21 mouse cellular contexts compared by ENCODE assay signal in genomic region chr3:32939802-32940501, GRCm38 (mm10).
DNase-seq lines count a peak whose midpoint lies in the region; ATAC-seq and TF ChIP-seq lines count a peak whose summit lies in the region.
"Had no signal": no experiment of that assay in that cellular context is flagged by ENCODE, and none has a peak within 500 bp of the region (broad histone marks: within the 10 kb centered on the region; RNA-seq: fewer than 3 reads in every experiment).

No protein-coding gene starts in this region.

- ATAC-seq in embryonic facial prominence, embryonic 11.5 days (replicated peaks; ENCODE audit: insufficient number of reproducible peaks, low FRiP score, low TSS enrichment, low read depth) = 0 out of 2 replicates have a peak, but pooled peaks have one; percentile 34
- ATAC-seq in hindbrain, postnatal 0 days = 0 out of 2 replicates have a peak, but pooled peaks have one; percentile 27
- no peak for ATAC-seq in hindbrain, embryonic 14.5 days (ENCODE audit: low FRiP score)
- peak; percentile 62 for ATAC-seq in liver, embryonic 16.5 days (ENCODE audit: low read depth)
- ATAC-seq in intestine, postnatal 0 days = peak; percentile 47
- ATAC-seq in midbrain, embryonic 11.5 days (ENCODE audit: low FRiP score) = no peak

- H3K4me1 ChIP-seq in embryonic facial prominence, embryonic 11.5 days (ENCODE audit: control insufficient read depth, insufficient read depth, low read length) = no peaks in the 10 kb centered on the region
- no peaks in the 10 kb centered on the region for H3K4me1 ChIP-seq in embryonic facial prominence, embryonic 10.5 days
- H3K4me1 ChIP-seq in hindbrain, postnatal 0 days (ENCODE audit: insufficient read depth, low read length) = no peaks in the 10 kb centered on the region
- H3K4me1 ChIP-seq in hindbrain, embryonic 14.5 days (replicated peaks; ENCODE audit: control insufficient read depth, insufficient read depth, low read length) = no peaks in the 10 kb centered on the region
- H3K4me1 ChIP-seq in liver, embryonic 16.5 days (ENCODE audit: control insufficient read depth, low read depth, low read length) = no peaks in the 10 kb centered on the region
- no peaks in the 10 kb centered on the region for H3K4me1 ChIP-seq in intestine, postnatal 0 days (replicated peaks; ENCODE audit: control insufficient read depth, insufficient read depth, low read length)
- no peaks in the 10 kb centered on the region for H3K4me1 ChIP-seq in midbrain, embryonic 11.5 days (ENCODE audit: control insufficient read depth, insufficient read depth, low read length)
- H3K4me1 ChIP-seq: forebrain, embryonic 10.5 days; hindbrain, embryonic 12.5 days; midbrain, embryonic 12.5 days; neural tube, embryonic 13.5 days had no signal

- H3K4me3 ChIP-seq in embryonic facial prominence, embryonic 11.5 days (ENCODE audit: low read depth, low read length) = no peak overlapping the region
- no peak overlapping the region for H3K4me3 ChIP-seq in embryonic facial prominence, embryonic 10.5 days
- no peak overlapping the region for H3K4me3 ChIP-seq in hindbrain, postnatal 0 days (ENCODE audit: low read length)
- no peak overlapping the region for H3K4me3 ChIP-seq in hindbrain, embryonic 14.5 days (replicated peaks; ENCODE audit: low read length)
- H3K4me3 ChIP-seq in liver, embryonic 16.5 days (ENCODE audit: low read depth, low read length) = no peak overlapping the region
- H3K4me3 ChIP-seq in intestine, postnatal 0 days (ENCODE audit: low read depth, low read length) = no peak overlapping the region
- H3K4me3 ChIP-seq in midbrain, embryonic 11.5 days (ENCODE audit: low read depth, low read length) = no peak overlapping the region
- H3K4me3 ChIP-seq: forebrain, embryonic 10.5 days; gastrocnemius, adult 2 months; hindbrain, embryonic 12.5 days; midbrain, embryonic 12.5 days; neural tube, embryonic 13.5 days had no signal

- 81% methylated on average over 8 of the region's 8 CpGs for WGBS in embryonic facial prominence, embryonic 11.5 days
- 88% methylated on average over 8 of the region's 8 CpGs for WGBS in embryonic facial prominence, embryonic 10.5 days
- 78% methylated on average over 8 of the region's 8 CpGs for WGBS in hindbrain, postnatal 0 days
- 83% methylated on average over 8 of the region's 8 CpGs for WGBS in hindbrain, embryonic 14.5 days
- WGBS in liver, embryonic 16.5 days (ENCODE audit: insufficient replicate concordance) = 54% methylated on average over 8 of the region's 8 CpGs
- 35% methylated on average over 8 of the region's 8 CpGs for WGBS in intestine, postnatal 0 days
- 80% methylated on average over 8 of the region's 8 CpGs for WGBS in midbrain, embryonic 11.5 days

- no peak overlapping the region for H3K4me2 ChIP-seq in embryonic facial prominence, embryonic 11.5 days (ENCODE audit: low read depth, low read length)
- no peak overlapping the region for H3K4me2 ChIP-seq in hindbrain, postnatal 0 days (ENCODE audit: low read depth, low read length)
- no peak overlapping the region for H3K4me2 ChIP-seq in hindbrain, embryonic 14.5 days (replicated peaks)
- H3K4me2 ChIP-seq in liver, embryonic 16.5 days (ENCODE audit: low read depth, low read length) = no peak overlapping the region
- H3K4me2 ChIP-seq in intestine, postnatal 0 days (replicated peaks; ENCODE audit: low read depth) = no peak overlapping the region
- H3K4me2 ChIP-seq in midbrain, embryonic 11.5 days = no peak overlapping the region
- H3K4me2 ChIP-seq: hindbrain, embryonic 12.5 days; midbrain, embryonic 12.5 days; neural tube, embryonic 13.5 days had no signal

- TF ChIP-seq CTCF in hindbrain, postnatal 0 days (IDR thresholded peaks at IDR 0.05; ENCODE audit: low read depth) = no peak
- TF ChIP-seq CTCF in intestine, postnatal 0 days (IDR thresholded peaks at IDR 0.05; ENCODE audit: low read depth) = no peak

- H3K27ac ChIP-seq in embryonic facial prominence, embryonic 11.5 days (replicated peaks; ENCODE audit: low read depth, low read length) = no peak overlapping the region
- H3K27ac ChIP-seq in embryonic facial prominence, embryonic 10.5 days (replicated peaks) = no peak overlapping the region
- H3K27ac ChIP-seq in hindbrain, postnatal 0 days = no peak overlapping the region
- no peak overlapping the region for H3K27ac ChIP-seq in hindbrain, embryonic 14.5 days
- no peak overlapping the region for H3K27ac ChIP-seq in liver, embryonic 16.5 days (ENCODE audit: low read length)
- H3K27ac ChIP-seq in intestine, postnatal 0 days (ENCODE audit: low read depth, low read length) = no peak overlapping the region
- H3K27ac ChIP-seq in midbrain, embryonic 11.5 days (ENCODE audit: low read depth, low read length) = no peak overlapping the region
- H3K27ac ChIP-seq: forebrain, embryonic 10.5 days; gastrocnemius, adult 2 months; hindbrain, embryonic 12.5 days; macrophage; midbrain, embryonic 12.5 days; neural tube, embryonic 13.5 days had no signal

- no peaks in the 10 kb centered on the region for H3K36me3 ChIP-seq in embryonic facial prominence, embryonic 11.5 days (replicated peaks; ENCODE audit: control insufficient read depth, insufficient read depth, low read depth, low read length)
- no peaks in the 10 kb centered on the region for H3K36me3 ChIP-seq in embryonic facial prominence, embryonic 10.5 days (replicated peaks)
- no peaks in the 10 kb centered on the region for H3K36me3 ChIP-seq in hindbrain, postnatal 0 days (ENCODE audit: insufficient read depth, low read length)
- H3K36me3 ChIP-seq in hindbrain, embryonic 14.5 days (replicated peaks; ENCODE audit: control insufficient read depth, insufficient read depth) = no peaks in the 10 kb centered on the region
- no peaks in the 10 kb centered on the region for H3K36me3 ChIP-seq in liver, embryonic 16.5 days (ENCODE audit: control insufficient read depth, insufficient read depth)
- no peaks in the 10 kb centered on the region for H3K36me3 ChIP-seq in intestine, postnatal 0 days (ENCODE audit: control insufficient read depth, insufficient read depth)
- no peaks in the 10 kb centered on the region for H3K36me3 ChIP-seq in midbrain, embryonic 11.5 days (ENCODE audit: control insufficient read depth, insufficient read depth, low read length)
- H3K36me3 ChIP-seq: forebrain, embryonic 10.5 days; hindbrain, embryonic 12.5 days; midbrain, embryonic 12.5 days; neural tube, embryonic 13.5 days had no signal

- no peaks in the 10 kb centered on the region for H3K9me3 ChIP-seq in embryonic facial prominence, embryonic 11.5 days (replicated peaks; ENCODE audit: control insufficient read depth, low read length)
- H3K9me3 ChIP-seq in embryonic facial prominence, embryonic 10.5 days = no peaks in the 10 kb centered on the region
- H3K9me3 ChIP-seq in hindbrain, postnatal 0 days (ENCODE audit: low read length) = no peaks in the 10 kb centered on the region
- H3K9me3 ChIP-seq in hindbrain, embryonic 14.5 days (ENCODE audit: control insufficient read depth, low read length) = no peaks in the 10 kb centered on the region
- H3K9me3 ChIP-seq in liver, embryonic 16.5 days (replicated peaks; ENCODE audit: control insufficient read depth, low read length) = no peaks in the 10 kb centered on the region
- no peaks in the 10 kb centered on the region for H3K9me3 ChIP-seq in intestine, postnatal 0 days (ENCODE audit: control insufficient read depth)
- H3K9me3 ChIP-seq in midbrain, embryonic 11.5 days (ENCODE audit: control insufficient read depth, low read length) = no peaks in the 10 kb centered on the region
- H3K9me3 ChIP-seq: forebrain, embryonic 10.5 days; hindbrain, embryonic 12.5 days; midbrain, embryonic 12.5 days; neural tube, embryonic 13.5 days had no signal

- DNase-seq in embryonic facial prominence, embryonic 11.5 days (ENCODE audit: low spot score) = no peak
- no peak for DNase-seq in embryonic facial prominence, embryonic 10.5 days (ENCODE audit: low spot score)
- no peak for DNase-seq in hindbrain, postnatal 0 days (ENCODE audit: low spot score)
- no peak for DNase-seq in hindbrain, embryonic 14.5 days (ENCODE audit: low spot score)
- DNase-seq in liver = no peak
- DNase-seq in midbrain, embryonic 11.5 days (ENCODE audit: low spot score, missing footprints) = no peak
- DNase-seq: B cell, adult 2 months; cerebellum, adult 11 months; cerebellum, postnatal 14 days; embryo, embryonic 11 days; gastrocnemius, adult 2 months; kidney, adult 2 months; right cerebral cortex, adult 18-20 months; thymus, postnatal 36 days had no signal

- H3K9ac ChIP-seq in embryonic facial prominence, embryonic 11.5 days (replicated peaks; ENCODE audit: low read length) = no peak overlapping the region
- no peak overlapping the region for H3K9ac ChIP-seq in hindbrain, postnatal 0 days (replicated peaks; ENCODE audit: low read length)
- H3K9ac ChIP-seq in hindbrain, embryonic 14.5 days = no peak overlapping the region
- H3K9ac ChIP-seq in liver, embryonic 16.5 days (ENCODE audit: low read depth, low read length) = no peak overlapping the region
- H3K9ac ChIP-seq in intestine, postnatal 0 days (ENCODE audit: low read depth, low read length) = no peak overlapping the region
- H3K9ac ChIP-seq in midbrain, embryonic 11.5 days (ENCODE audit: low read length) = no peak overlapping the region
- H3K9ac ChIP-seq: hindbrain, embryonic 12.5 days; midbrain, embryonic 12.5 days; neural tube, embryonic 13.5 days had no signal

- no peaks in the 10 kb centered on the region for H3K27me3 ChIP-seq in embryonic facial prominence, embryonic 11.5 days (ENCODE audit: control insufficient read depth, insufficient read depth, low read length)
- no peaks in the 10 kb centered on the region for H3K27me3 ChIP-seq in embryonic facial prominence, embryonic 10.5 days (replicated peaks; ENCODE audit: low read depth, poor library complexity, severe bottlenecking)
- H3K27me3 ChIP-seq in hindbrain, postnatal 0 days (ENCODE audit: insufficient read depth, low read length) = no peaks in the 10 kb centered on the region
- no peaks in the 10 kb centered on the region for H3K27me3 ChIP-seq in hindbrain, embryonic 14.5 days (ENCODE audit: control insufficient read depth, insufficient read depth, low read length)
- H3K27me3 ChIP-seq in liver, embryonic 16.5 days (ENCODE audit: control insufficient read depth, insufficient read depth, low read depth, low read length) = no peaks in the 10 kb centered on the region
- no peaks in the 10 kb centered on the region for H3K27me3 ChIP-seq in intestine, postnatal 0 days (replicated peaks; ENCODE audit: control insufficient read depth, insufficient read depth, low read length)
- H3K27me3 ChIP-seq in midbrain, embryonic 11.5 days (ENCODE audit: control insufficient read depth, insufficient read depth, low read length) = no peaks in the 10 kb centered on the region
- H3K27me3 ChIP-seq: hindbrain, embryonic 12.5 days; midbrain, embryonic 12.5 days; neural tube, embryonic 13.5 days had no signal

Comparison
In these comparisons a context has a peak if more than half of its experiments do, and no peak if none do; other contexts are left out.
1. ATAC-seq: peak in embryonic facial prominence, embryonic 11.5 days (single experiment), hindbrain, postnatal 0 days (single experiment), liver, embryonic 16.5 days (single experiment) and intestine, postnatal 0 days (single experiment); none in hindbrain, embryonic 14.5 days (single experiment) and midbrain, embryonic 11.5 days (single experiment).